Mouse (Mus musculus) mouse trophoblast stem cell (cell line): ENCODE data around the gene Ppp1r13l.

Experiments used
- in situ Hi-C, 2 experiments: fragments of 300-500 bp; cut with MseI, MboI; formaldehyde crosslinking; loops; 2 replicates in 1 of 2; 3 replicates in 1 of 2; pipeline ENCODE4 v1.15.1; 2025

Gene Ppp1r13l

GRCm38 (mm10) chr7:19410766-19411344 lies 51.3 kb downstream of the Ppp1r13l start:
- in situ Hi-C loops: no loop called here

- in situ Hi-C loops: no loop called here
Observed at GRCm38 (mm10) chr7:19411783-19412182, 52.2 kb downstream of the Ppp1r13l start.

GRCm38 (mm10) chr7:19413525-19413924 lies 54.0 kb downstream of the Ppp1r13l start:
- in situ Hi-C loops: no loop called here

- in situ Hi-C loops: no loop called here
Observed at GRCm38 (mm10) chr7:19416590-19416989, 57.0 kb downstream of the Ppp1r13l start.

GRCm38 (mm10) chr7:19420121-19420520 lies 60.6 kb downstream of the Ppp1r13l start:
- in situ Hi-C loops: no loop called here

GRCm38 (mm10) chr7:19420821-19421636 lies 61.5 kb downstream of the Ppp1r13l start:
- in situ Hi-C loops: no loop called here

GRCm38 (mm10) chr7:19423083-19423482 lies 63.5 kb downstream of the Ppp1r13l start:
- in situ Hi-C loops: no loop called here

- in situ Hi-C loops: no loop called here
Observed at GRCm38 (mm10) chr7:19424051-19424450, 64.5 kb downstream of the Ppp1r13l start.

GRCm38 (mm10) chr7:19426349-19426748 lies 66.8 kb downstream of the Ppp1r13l start:
- in situ Hi-C loops: no loop called here

- in situ Hi-C loops: no loop called here
Observed at GRCm38 (mm10) chr7:19426888-19427287, 67.3 kb downstream of the Ppp1r13l start.
